Mouse (Mus musculus) cerebellum, adult 2 months (tissue): ENCODE measurements around the gene Guca1b.

Experiments
- CTCF ChIP-seq: fragments of 200-500 bp; IDR thresholded peaks from 2 replicates; pipeline ENCODE4 v1.5.1; 2011; ENCODE audit warnings: low read depth, mild to moderate bottlenecking, control low read depth, low read length, moderate library complexity, borderline replicate concordance; ENCODE audit not compliant: insufficient read depth
- POLR2A ChIP-seq: fragments of 200-500 bp; IDR thresholded peaks from 2 replicates; pipeline ENCODE4 v1.6.1; 2011; ENCODE audit warnings: low read length, control low read depth, borderline replicate concordance; ENCODE audit not compliant: insufficient read depth

DNA sequence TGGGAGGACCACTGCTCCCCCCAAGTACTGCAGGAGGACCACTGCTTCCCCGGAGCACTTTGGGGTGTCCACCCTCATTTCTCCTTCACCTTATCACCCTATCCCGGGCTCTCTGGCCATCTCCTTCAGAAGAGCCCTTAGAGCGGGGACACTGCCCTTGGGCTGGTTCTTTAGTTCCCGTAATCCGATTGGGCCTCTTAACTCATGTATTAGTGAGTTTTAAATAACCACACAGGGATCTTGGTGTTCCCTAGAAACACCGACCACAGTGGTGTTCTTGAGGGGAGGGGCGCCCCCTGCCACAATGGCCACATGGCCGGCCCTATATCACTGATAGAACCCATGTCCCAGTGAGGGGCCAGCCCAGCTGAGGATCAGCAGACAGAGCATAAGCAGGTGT is 13.9 kb downstream of the Guca1b start:
- TF ChIP-seq CTCF (no peak), POLR2A (no peak)
